Mouse (Mus musculus) limb, embryonic 12.5 days (tissue): ENCODE measurements around the gene Tbxa2r. TPM values are rescaled to one million over a fixed set of nuclear protein-coding genes. Genes with fewer than 3 reads are reported as not detected.

Experiments used
- polyA plus RNA-seq: library from polyadenylated mRNA; unstranded; fragments of >200 nt; fragmentation: Nextera tagmentation; extraction: Ambion mirVana; gene quantifications from 2 replicates; pipeline ENCODE4 v1.2.1, GENCODE M21; 2016

The Tbxa2r gene
- polyA plus RNA-seq, 1 experiment from 2014 or later = 2.2 TPM

Other genes with a start within 250 kb of the Tbxa2r start
- gene Creb3l3, start 229.9 kb upstream of the Tbxa2r start, polyA plus RNA-seq = 0.45 and 0.61 TPM in 2 replicates
- 220 and 229 TPM in 2 replicates for gene Map2k2, start 222.8 kb upstream of the Tbxa2r start, polyA plus RNA-seq
- gene Zbtb7a, start 193.5 kb upstream of the Tbxa2r start, polyA plus RNA-seq = 19.0 and 19.7 TPM in 2 replicates
- 57.7 and 62.1 TPM in 2 replicates for gene Pias4, start 160.8 kb upstream of the Tbxa2r start, polyA plus RNA-seq
- gene Eef2, start 152.1 kb upstream of the Tbxa2r start, polyA plus RNA-seq = 524 and 544 TPM in 2 replicates
- gene Dapk3, start 145.7 kb upstream of the Tbxa2r start, polyA plus RNA-seq = 64.2 and 65.7 TPM in 2 replicates
- not detected in 2 replicates for gene 4930442H23Rik, start 144.9 kb upstream of the Tbxa2r start, polyA plus RNA-seq
- not detected in 2 replicates for gene Nmrk2, start 126.7 kb upstream of the Tbxa2r start, polyA plus RNA-seq
- 0.38 and 0.43 TPM in 2 replicates for gene Atcay, start 97.9 kb upstream of the Tbxa2r start, polyA plus RNA-seq
- 9.9 and 12.1 TPM in 2 replicates for gene Zfr2, start 95.6 kb upstream of the Tbxa2r start, polyA plus RNA-seq
- gene Matk, start 75.8 kb upstream of the Tbxa2r start, polyA plus RNA-seq = 4.2 and 4.9 TPM in 2 replicates
- 207 and 217 TPM in 2 replicates for gene Mrpl54, start 61.8 kb upstream of the Tbxa2r start, polyA plus RNA-seq
- gene Apba3, start 61.8 kb upstream of the Tbxa2r start, polyA plus RNA-seq = 48.8 and 53.1 TPM in 2 replicates
- gene Tjp3, start 37.1 kb upstream of the Tbxa2r start, polyA plus RNA-seq = 3.2 and 3.6 TPM in 2 replicates
- 63.9 and 68.5 TPM in 2 replicates for gene Pip5k1c, start 35.8 kb upstream of the Tbxa2r start, polyA plus RNA-seq
- gene Cactin, start 7.6 kb upstream of the Tbxa2r start, polyA plus RNA-seq = 57.7 and 58.7 TPM in 2 replicates
- gene Gipc3, start 14.5 kb downstream of the Tbxa2r start, polyA plus RNA-seq = 0.05 TPM in 1 of 2 replicates, not detected in the other
- gene Hmg20b, start 21.7 kb downstream of the Tbxa2r start, polyA plus RNA-seq = 122 TPM in 2 replicates
- 12.5 and 13.3 TPM in 2 replicates for gene Mfsd12, start 28.8 kb downstream of the Tbxa2r start, polyA plus RNA-seq
- gene 4930404N11Rik, start 37.1 kb downstream of the Tbxa2r start, polyA plus RNA-seq = 0.76 and 0.79 TPM in 2 replicates
- 136 and 137 TPM in 2 replicates for gene Fzr1, start 49.8 kb downstream of the Tbxa2r start, polyA plus RNA-seq
- 71.9 and 74.6 TPM in 2 replicates for gene Dohh, start 55.7 kb downstream of the Tbxa2r start, polyA plus RNA-seq
- 3.3 and 3.8 TPM in 2 replicates for gene Gm48551, start 55.7 kb downstream of the Tbxa2r start, polyA plus RNA-seq
- gene Gm48552, start 60.3 kb downstream of the Tbxa2r start, polyA plus RNA-seq = 1.1 and 3.1 TPM in 2 replicates
- 2.9 and 3.0 TPM in 2 replicates for gene Smim24, start 64.3 kb downstream of the Tbxa2r start, polyA plus RNA-seq
- gene Nfic, start 126.9 kb downstream of the Tbxa2r start, polyA plus RNA-seq = 30.8 and 31.1 TPM in 2 replicates
- gene Celf5, start 154.0 kb downstream of the Tbxa2r start, polyA plus RNA-seq = 0.70 and 0.93 TPM in 2 replicates
- 84.3 and 86.9 TPM in 2 replicates for gene Ncln, start 167.7 kb downstream of the Tbxa2r start, polyA plus RNA-seq
- 0.28 and 0.53 TPM in 2 replicates for gene S1pr4, start 171.4 kb downstream of the Tbxa2r start, polyA plus RNA-seq
- 1.2 and 1.4 TPM in 2 replicates for gene Gna15, start 195.5 kb downstream of the Tbxa2r start, polyA plus RNA-seq
- 82.9 and 86.1 TPM in 2 replicates for gene Gna11, start 216.5 kb downstream of the Tbxa2r start, polyA plus RNA-seq
- gene Aes, start 230.8 kb downstream of the Tbxa2r start, polyA plus RNA-seq = 453 and 478 TPM in 2 replicates
- gene Tle2, start 245.8 kb downstream of the Tbxa2r start, polyA plus RNA-seq = 39.4 and 45.6 TPM in 2 replicates